Mouse (Mus musculus) forebrain, embryonic 10.5 days (tissue): ENCODE measurements around the gene Elmsan1. TPM values are rescaled to one million over a fixed set of nuclear protein-coding genes. Genes with fewer than 3 reads are reported as not detected.
A peak's percentile ranks its signal among the peaks of the same experiment; 100 is the strongest.

Source experiments
- DNase-seq: peaks from one replicate; pipeline ENCODE4 v3.0.0-alpha.2; 2017; ENCODE audit warnings: low spot score; ENCODE audit errors: extremely low spot score
- H3K27ac ChIP-seq: fragments of 300-500 bp; sonication (generic); 2 replicates; pipeline ENCODE4 v1.5.1; 2016; ENCODE audit warnings: mild to moderate bottlenecking
- H3K27me3 ChIP-seq: fragments of 300-500 bp; sonication (generic); 2 replicates; pipeline ENCODE4 v1.6.1; 2016; ENCODE audit warnings: mild to moderate bottlenecking; ENCODE audit not compliant: poor library complexity, severe bottlenecking
- H3K36me3 ChIP-seq: fragments of 300-500 bp; sonication (generic); replicated peaks from 2 replicates; pipeline ENCODE4 v1.6.1; 2016; ENCODE audit warnings: mild to moderate bottlenecking, moderate library complexity
- H3K4me1 ChIP-seq: fragments of 300-500 bp; sonication (generic); 2 replicates; pipeline ENCODE4 v1.6.1; 2016
- H3K4me3 ChIP-seq: fragments of 300-500 bp; sonication (generic); 2 replicates; pipeline ENCODE4 v1.5.1; 2016; ENCODE audit warnings: mild to moderate bottlenecking, moderate library complexity
- H3K9me3 ChIP-seq: fragments of 300-500 bp; sonication (generic); 2 replicates; pipeline ENCODE4 v1.6.1; 2016; ENCODE audit warnings: mild to moderate bottlenecking, moderate library complexity
- WGBS: fragments of 180-500 bp; shearing (Covaris S2); methylation state at CpG from one replicate; pipeline ENCODE4 v1.1.7; 2016; 5-methylcytosine and 5-hydroxymethylcytosine counted together
- polyA plus RNA-seq: library from polyadenylated mRNA; unstranded; fragments of >200 nt; fragmentation: Nextera tagmentation; extraction: Ambion mirVana; gene quantifications from 2 replicates; pipeline ENCODE4 v1.2.1, GENCODE M21; 2016

Elmsan1 gene
- polyA plus RNA-seq, 1 experiment from 2014 or later, result 8.7 TPM

DNA sequence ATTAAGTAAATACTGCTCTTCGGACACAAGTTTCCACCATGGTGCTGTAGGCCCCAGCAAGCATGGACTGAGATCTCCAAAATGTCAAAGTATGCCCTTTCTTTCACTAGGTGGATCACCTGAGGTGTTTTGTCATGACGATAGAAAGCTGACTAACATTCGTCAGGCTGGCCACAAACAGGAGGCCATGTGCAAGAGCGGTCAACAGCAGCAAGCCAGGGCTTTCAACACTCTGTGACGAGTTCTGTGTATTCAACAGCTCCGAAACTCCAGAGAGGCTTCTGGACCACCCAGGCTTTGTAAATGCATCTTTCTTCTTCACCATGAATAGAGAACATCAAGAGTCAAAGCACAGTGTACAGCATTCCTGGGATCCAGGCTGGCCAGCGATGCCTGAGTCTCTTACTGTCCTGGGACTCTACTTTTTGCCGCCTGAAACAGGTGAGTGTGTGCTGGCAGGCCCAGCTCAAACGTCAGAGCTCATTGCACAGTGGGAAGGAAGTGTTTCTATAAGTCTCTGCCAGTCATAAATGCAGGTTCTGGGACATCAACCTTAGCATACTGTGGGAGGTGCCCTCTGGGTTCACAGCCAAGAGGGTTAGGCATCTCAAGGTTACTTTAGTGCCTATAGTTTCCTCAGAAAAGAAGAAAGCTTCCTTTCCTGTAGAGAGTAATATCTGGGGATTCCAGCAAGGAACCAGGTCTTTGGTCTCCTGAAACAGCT, 7.6 kb upstream of the Elmsan1 start:
- Histone ChIP-seq H3K4me1 (peaks cover 12% of the 10 kb centered on the region), H3K27ac (no peak overlapping the region), H3K4me3 (no peak overlapping the region), H3K27me3 (peaks cover 5% of the 10 kb centered on the region), H3K36me3 (no peaks in the 10 kb centered on the region), H3K9me3 (no peaks in the 10 kb centered on the region)
- WGBS, result 85% methylated on average over 9 of the region's 9 CpGs
- DNase-seq, result no peak

DNA sequence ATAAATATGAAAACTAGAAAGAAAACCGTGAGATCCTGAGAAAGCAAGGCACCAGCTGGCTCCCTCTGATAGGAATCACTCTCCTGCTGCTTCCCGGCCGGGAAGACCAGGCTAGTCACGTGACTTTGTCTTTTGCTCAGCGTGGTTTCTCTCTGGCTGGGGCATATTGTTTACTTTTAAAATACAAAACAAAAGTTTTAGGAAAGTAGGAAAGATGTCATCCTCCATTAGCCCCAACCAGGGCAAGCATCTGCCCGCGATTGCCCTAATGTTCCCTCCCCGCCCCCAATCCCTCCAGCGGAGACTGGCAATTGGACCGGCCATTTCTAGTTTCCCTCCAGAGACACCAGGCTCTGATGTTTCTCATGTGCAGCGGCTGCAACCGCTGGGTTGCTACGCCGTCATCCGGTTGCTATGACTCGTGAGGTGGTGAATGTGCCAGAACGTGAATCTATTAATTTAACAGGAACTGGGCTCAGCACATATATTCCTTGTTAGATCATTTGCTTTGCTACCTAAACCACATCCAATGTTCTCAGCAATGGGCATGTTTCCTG, 3.8 kb upstream of the Elmsan1 start:
- no peaks in the 10 kb centered on the region for H3K9me3 ChIP-seq
- H3K4me3 ChIP-seq, result peak overlapping the region; percentile 52
- H3K27ac ChIP-seq, result peak overlapping the region; percentile 81
- no peaks in the 10 kb centered on the region for H3K36me3 ChIP-seq
- peaks cover 49% of the 10 kb centered on the region for H3K4me1 ChIP-seq
- H3K27me3 ChIP-seq, result peaks cover 23% of the 10 kb centered on the region
- WGBS, result 3% methylated on average over 17 of the region's 17 CpGs
- DNase-seq, result peak; percentile 46

DNA sequence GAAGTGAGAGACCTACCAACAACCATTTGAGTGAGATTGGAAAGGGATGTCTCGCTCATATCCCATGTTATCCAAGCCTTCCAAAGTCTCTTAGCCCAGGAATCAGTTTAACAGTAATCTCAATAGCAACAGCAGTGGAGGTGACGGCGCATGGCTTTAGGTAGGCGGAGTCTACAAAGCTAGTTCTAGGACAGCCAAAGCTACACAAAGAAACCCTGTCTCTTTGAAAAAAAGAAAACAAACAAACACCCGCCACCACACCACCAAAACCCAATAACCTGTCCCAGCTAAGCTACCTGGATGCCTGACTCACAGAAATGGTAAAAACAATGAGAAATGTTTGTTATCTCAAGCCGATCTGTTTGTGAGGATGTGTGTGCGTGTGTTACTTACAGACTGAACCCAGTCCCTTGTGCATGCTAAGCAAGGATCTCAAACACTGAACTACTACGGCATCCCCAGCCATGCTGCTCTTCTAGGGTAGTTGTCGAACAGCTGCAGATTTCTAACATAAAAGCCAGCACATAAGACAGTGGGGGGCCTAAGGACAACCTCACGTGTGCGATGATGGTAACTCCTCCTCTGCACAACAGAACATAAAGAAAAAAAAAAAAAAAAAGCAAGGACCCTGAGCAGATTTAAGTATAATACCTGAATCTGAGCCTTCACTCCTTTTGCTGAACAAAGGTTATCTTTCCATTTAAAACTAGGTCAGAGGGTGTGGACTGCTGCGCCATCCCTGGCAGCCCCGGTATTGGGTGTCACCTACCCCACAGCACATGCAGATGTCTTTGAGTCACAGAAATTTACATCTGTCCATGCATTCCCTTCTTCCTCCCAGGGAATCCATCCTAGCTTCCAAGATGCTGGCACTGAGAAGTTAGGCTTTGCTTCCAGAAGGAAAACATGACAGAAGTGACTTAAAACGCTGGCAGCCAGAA, 2.5 kb upstream of the Elmsan1 start:
- Histone ChIP-seq H3K4me3 (no peak overlapping the region), H3K9me3 (no peaks in the 10 kb centered on the region), H3K36me3 (peaks cover 6% of the 10 kb centered on the region; the same call in 1 of the 2 replicates), H3K27ac (no peak overlapping the region), H3K4me1 (peaks cover 61% of the 10 kb centered on the region), H3K27me3 (peaks cover 32% of the 10 kb centered on the region)
- WGBS, result 83% methylated on average over 14 of the region's 14 CpGs
- DNase-seq, result no peak

- peaks cover 36% of the 10 kb centered on the region for H3K27me3 ChIP-seq
- no peak overlapping the region for H3K4me3 ChIP-seq
- H3K36me3 ChIP-seq, result peaks cover 10% of the 10 kb centered on the region; the same call in 1 of the 2 replicates
- peaks cover 68% of the 10 kb centered on the region for H3K4me1 ChIP-seq
- no peak for DNase-seq
- H3K9me3 ChIP-seq, result no peaks in the 10 kb centered on the region
- WGBS, result 80% methylated on average over 4 of the region's 4 CpGs
- H3K27ac ChIP-seq, result no peak overlapping the region
Observed at GRCm38 (mm10) chr12:84220515-84220914, 1.8 kb upstream of the Elmsan1 start.

- peak overlapping the region; percentile 96 for H3K4me3 ChIP-seq
- H3K9me3 ChIP-seq, result no peaks in the 10 kb centered on the region
- H3K36me3 ChIP-seq, result peaks cover 17% of the 10 kb centered on the region
- WGBS, result 8% methylated on average over 14 of the region's 14 CpGs
- no peak for DNase-seq
- peaks cover 36% of the 10 kb centered on the region for H3K27me3 ChIP-seq
- peak overlapping the region; percentile 94 for H3K27ac ChIP-seq
- peaks cover 82% of the 10 kb centered on the region for H3K4me1 ChIP-seq
Observed at GRCm38 (mm10) chr12:84219121-84219561, 460 bp upstream of the Elmsan1 start.

GRCm38 (mm10) chr12:84217508-84218131, 1.1 kb downstream of the Elmsan1 start:
- Histone ChIP-seq H3K4me1 (peaks cover 82% of the 10 kb centered on the region), H3K27ac (peak overlapping the region; percentile 94), H3K9me3 (no peaks in the 10 kb centered on the region), H3K4me3 (peak overlapping the region; percentile 96), H3K27me3 (peaks cover 44% of the 10 kb centered on the region), H3K36me3 (peaks cover 23% of the 10 kb centered on the region)
- 5% methylated on average over 21 of the region's 21 CpGs for WGBS
- peak; percentile 53 for DNase-seq

DNA sequence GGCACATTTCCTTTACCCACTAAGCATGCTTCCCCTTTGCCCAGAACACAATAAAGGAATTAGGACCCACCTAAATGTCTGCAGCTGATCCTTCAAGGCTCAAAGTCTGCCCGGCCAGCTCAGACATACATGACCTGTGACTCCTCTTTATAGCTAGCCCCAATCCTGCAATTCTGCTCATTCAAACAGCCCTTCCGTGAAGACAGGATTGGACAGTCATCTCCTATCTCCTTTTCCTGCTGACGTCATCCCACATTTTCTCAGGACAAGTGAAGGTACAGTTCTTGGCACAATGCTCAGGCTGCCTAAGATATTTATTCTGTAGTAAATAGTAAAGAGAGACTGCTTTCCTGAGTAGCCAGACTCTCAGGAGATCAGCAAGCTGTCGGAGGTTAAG, 1.6 kb downstream of the Elmsan1 start:
- H3K4me1 ChIP-seq, result peaks cover 77% of the 10 kb centered on the region
- peak overlapping the region; percentile 96 for H3K4me3 ChIP-seq
- peaks cover 48% of the 10 kb centered on the region for H3K27me3 ChIP-seq
- no peak for DNase-seq
- peak overlapping the region; percentile 94 for H3K27ac ChIP-seq
- H3K9me3 ChIP-seq, result no peaks in the 10 kb centered on the region
- 51% methylated on average over 4 of the region's 4 CpGs for WGBS
- peaks cover 23% of the 10 kb centered on the region for H3K36me3 ChIP-seq

GRCm38 (mm10) chr12:84215758-84216440, 2.8 kb downstream of the Elmsan1 start:
- DNase-seq, result no peak
- H3K27ac ChIP-seq, result no peak overlapping the region
- 73% methylated on average over 11 of the region's 11 CpGs for WGBS
- peaks cover 82% of the 10 kb centered on the region for H3K4me1 ChIP-seq
- peaks cover 39% of the 10 kb centered on the region for H3K27me3 ChIP-seq
- H3K36me3 ChIP-seq, result peaks cover 27% of the 10 kb centered on the region
- H3K9me3 ChIP-seq, result no peaks in the 10 kb centered on the region
- no peak overlapping the region for H3K4me3 ChIP-seq

DNA sequence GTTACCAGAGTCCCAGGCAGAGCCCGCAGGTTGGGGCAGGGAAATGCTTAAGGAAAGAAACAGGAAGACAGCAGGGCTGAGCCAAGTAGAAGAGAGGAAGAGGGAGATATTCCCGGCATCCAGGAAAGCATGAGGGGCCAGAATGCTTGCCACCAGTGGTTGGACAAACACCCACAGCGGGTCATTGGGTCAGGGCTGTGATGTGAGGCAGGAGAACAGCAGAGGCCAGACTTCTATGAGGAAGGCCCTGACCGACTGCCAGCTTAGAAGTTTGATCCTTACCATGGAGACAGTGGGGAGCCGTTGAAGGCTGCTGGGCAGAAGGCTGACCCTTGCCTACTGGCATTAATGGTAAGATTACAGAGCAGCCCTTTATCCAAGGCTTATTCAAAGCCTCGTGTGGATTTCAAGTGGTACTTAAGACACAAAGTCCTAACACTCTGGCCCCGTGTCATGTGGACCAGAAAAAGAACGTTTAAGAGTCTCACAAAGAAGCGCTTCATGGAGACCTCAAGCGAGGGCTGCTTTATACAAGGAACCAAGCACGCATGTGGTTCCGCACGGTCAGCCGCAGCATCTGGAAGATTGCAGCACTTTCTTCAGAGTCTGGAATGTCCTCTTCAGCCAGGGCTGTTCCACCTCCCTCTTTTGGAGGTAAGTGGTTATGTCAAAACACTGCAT, 4.0 kb downstream of the Elmsan1 start:
- DNase-seq, result no peak

DNA sequence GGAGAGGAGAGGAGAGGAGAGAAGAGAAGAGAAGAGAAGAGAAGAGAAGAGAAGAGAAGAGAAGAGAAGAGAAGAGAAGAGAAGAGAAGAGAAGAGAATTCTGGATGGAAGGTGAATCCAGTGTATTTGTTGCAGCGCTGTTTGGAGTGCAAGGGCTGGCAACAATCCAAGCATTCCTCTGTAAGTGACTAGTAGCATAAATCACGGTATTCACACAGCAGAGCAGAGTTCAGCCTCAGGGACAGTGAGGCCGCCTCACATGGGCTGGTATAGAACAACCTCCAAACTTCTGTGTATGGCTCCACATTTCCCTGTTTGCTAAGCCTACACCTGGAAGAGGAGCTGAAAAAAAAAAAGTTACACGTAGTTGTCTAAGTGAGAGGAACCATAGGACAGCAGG, 6.4 kb downstream of the Elmsan1 start:
- DNase-seq, result no peak
- H3K36me3 ChIP-seq, result peaks cover 27% of the 10 kb centered on the region
- no peak overlapping the region for H3K4me3 ChIP-seq
- WGBS, result 90% methylated on average over 4 of the region's 4 CpGs
- H3K27me3 ChIP-seq, result peaks cover 24% of the 10 kb centered on the region
- peaks cover 49% of the 10 kb centered on the region for H3K4me1 ChIP-seq
- no peak overlapping the region for H3K27ac ChIP-seq
- no peaks in the 10 kb centered on the region for H3K9me3 ChIP-seq

More for the DNA sequence above, 4.0 kb downstream of the Elmsan1 start:
- WGBS, result 55% methylated on average over 14 of the region's 14 CpGs
- H3K27ac ChIP-seq, result 0 out of 2 replicates have a peak overlapping the region, but pooled peaks have one; percentile 36
- H3K4me3 ChIP-seq, result 0 out of 2 replicates have a peak overlapping the region, but pooled peaks have one; percentile 10
- H3K4me1 ChIP-seq, result peaks cover 72% of the 10 kb centered on the region
- peaks cover 26% of the 10 kb centered on the region for H3K27me3 ChIP-seq
- peaks cover 27% of the 10 kb centered on the region for H3K36me3 ChIP-seq
- H3K9me3 ChIP-seq, result no peaks in the 10 kb centered on the region

- 70% methylated on average over 9 of the region's 9 CpGs for WGBS
- H3K4me3 ChIP-seq, result no peak overlapping the region
- peaks cover 43% of the 10 kb centered on the region for H3K4me1 ChIP-seq
- no peak overlapping the region for H3K27ac ChIP-seq
- peaks cover 20% of the 10 kb centered on the region for H3K36me3 ChIP-seq
- H3K9me3 ChIP-seq, result no peaks in the 10 kb centered on the region
- DNase-seq, result no peak
- H3K27me3 ChIP-seq, result peaks cover 14% of the 10 kb centered on the region
Observed at GRCm38 (mm10) chr12:84211021-84211538, 7.6 kb downstream of the Elmsan1 start.
